23 mouse cellular contexts compared by ENCODE assay signal in the genomic region with DNA sequence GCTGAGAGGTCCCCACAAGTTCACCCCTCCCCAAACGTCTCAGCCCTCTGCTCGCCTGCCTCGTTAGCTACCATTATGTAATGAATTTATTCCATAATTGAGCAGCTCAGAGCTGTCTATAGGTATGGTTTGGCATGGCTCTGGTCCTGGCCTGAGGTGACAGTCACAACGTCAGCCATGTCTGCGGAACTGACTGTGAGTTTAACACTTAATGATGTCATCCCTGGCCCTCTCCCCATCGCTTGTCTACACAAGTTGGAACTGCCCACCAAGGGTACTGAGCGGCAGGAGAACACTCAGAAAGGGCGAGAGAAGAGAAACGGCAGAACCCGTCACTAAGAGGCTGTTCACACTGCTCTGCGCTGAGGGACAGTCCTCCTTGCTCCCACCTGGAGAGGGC. TPM values are rescaled to one million over a fixed set of nuclear protein-coding genes. Genes with fewer than 3 reads are reported as not detected.
DNase-seq lines count a peak whose midpoint lies in the region; ATAC-seq and TF ChIP-seq lines count a peak whose summit lies in the region.
"Had no signal": no experiment of that assay in that cellular context is flagged by ENCODE, and none has a peak within 500 bp of the region (broad histone marks: within the 10 kb centered on the region; RNA-seq: fewer than 3 reads in every experiment).

No protein-coding gene starts in this region.

- no peak overlapping the region for H3K9ac ChIP-seq in forebrain, embryonic 14.5 days (ENCODE audit: low read length)
- H3K9ac ChIP-seq in forebrain, embryonic 11.5 days (ENCODE audit: low read length) = no peak overlapping the region
- no peak overlapping the region for H3K9ac ChIP-seq in heart, embryonic 13.5 days
- no peak overlapping the region for H3K9ac ChIP-seq in forebrain, postnatal 0 days
- H3K9ac ChIP-seq: embryonic facial prominence, embryonic 15.5 days; heart, embryonic 12.5 days; hindbrain, embryonic 13.5 days had no signal

- no peak for TF ChIP-seq POLR2A in brain, embryonic 14.5 days (IDR thresholded peaks at IDR 0.05; ENCODE audit: borderline replicate concordance, extremely low read depth, insufficient read depth, insufficient read length, poor library complexity, severe bottlenecking)

- H3K9me3 ChIP-seq in forebrain, embryonic 14.5 days (replicated peaks; ENCODE audit: control insufficient read depth, low read length) = no peaks in the 10 kb centered on the region
- H3K9me3 ChIP-seq in forebrain, embryonic 11.5 days (ENCODE audit: control insufficient read depth, low read length) = no peaks in the 10 kb centered on the region
- H3K9me3 ChIP-seq in heart, embryonic 13.5 days = no peaks in the 10 kb centered on the region
- no peaks in the 10 kb centered on the region for H3K9me3 ChIP-seq in forebrain, postnatal 0 days (ENCODE audit: low read length)
- H3K9me3 ChIP-seq: embryonic facial prominence, embryonic 15.5 days; heart, embryonic 12.5 days; hindbrain, embryonic 13.5 days had no signal

- no peak overlapping the region for H3K4me2 ChIP-seq in forebrain, embryonic 14.5 days (ENCODE audit: low read length)
- no peak overlapping the region for H3K4me2 ChIP-seq in forebrain, embryonic 11.5 days (ENCODE audit: low read depth, low read length, severe bottlenecking)
- no peak overlapping the region for H3K4me2 ChIP-seq in heart, embryonic 13.5 days
- H3K4me2 ChIP-seq in forebrain, postnatal 0 days (ENCODE audit: low read depth) = no peak overlapping the region
- H3K4me2 ChIP-seq: embryonic facial prominence, embryonic 15.5 days; heart, embryonic 12.5 days; hindbrain, embryonic 13.5 days had no signal

- no peaks in the 10 kb centered on the region for H3K36me3 ChIP-seq in forebrain, embryonic 14.5 days (ENCODE audit: control insufficient read depth, insufficient read depth, low read length)
- no peaks in the 10 kb centered on the region for H3K36me3 ChIP-seq in forebrain, embryonic 11.5 days (ENCODE audit: control insufficient read depth, insufficient read depth, low read length)
- no peaks in the 10 kb centered on the region for H3K36me3 ChIP-seq in heart, embryonic 13.5 days
- no peaks in the 10 kb centered on the region for H3K36me3 ChIP-seq in forebrain, postnatal 0 days (ENCODE audit: insufficient read depth)
- H3K36me3 ChIP-seq: embryonic facial prominence, embryonic 15.5 days; heart, embryonic 12.5 days; hindbrain, embryonic 13.5 days had no signal

- WGBS in forebrain, embryonic 14.5 days = 48% methylated on average over 11 of the region's 11 CpGs
- 78% methylated on average over 11 of the region's 11 CpGs for WGBS in forebrain, embryonic 11.5 days
- WGBS in heart, embryonic 13.5 days = 48% methylated on average over 11 of the region's 11 CpGs
- WGBS in forebrain, postnatal 0 days = 45% methylated on average over 11 of the region's 11 CpGs

- DNase-seq in forebrain, embryonic 14.5 days (ENCODE audit: low spot score) = peak; percentile 48
- no peak for DNase-seq in forebrain, embryonic 11.5 days (ENCODE audit: low spot score)
- DNase-seq in heart, postnatal 14 days = no peak
- peak; percentile 63 for DNase-seq in brain, embryonic 14.5 days (ENCODE audit: low read depth)
- DNase-seq in forebrain, postnatal 0 days = no peak
- DNase-seq: adrenal gland, postnatal 14 days; cerebellum, adult 18-20 months; cerebellum, adult 9-11 months; embryo, embryonic 11 days; gastrocnemius, adult 2 months; gastrocnemius, postnatal 36 days; heart, adult 2 months; kidney, adult 11 months; kidney, adult 9 months had no signal

- no peaks in the 10 kb centered on the region for H3K27me3 ChIP-seq in forebrain, embryonic 14.5 days (replicated peaks; ENCODE audit: control insufficient read depth, insufficient read depth, low read length)
- no peaks in the 10 kb centered on the region for H3K27me3 ChIP-seq in forebrain, embryonic 11.5 days (ENCODE audit: control insufficient read depth, insufficient read depth, low read length)
- H3K27me3 ChIP-seq in heart, embryonic 13.5 days (replicated peaks) = peaks cover 99% of the 10 kb centered on the region
- H3K27me3 ChIP-seq in forebrain, postnatal 0 days (ENCODE audit: insufficient read depth, low read length) = no peaks in the 10 kb centered on the region
- H3K27me3 ChIP-seq: CH12.LX; embryonic facial prominence, embryonic 15.5 days; hindbrain, embryonic 13.5 days; Patski had no signal

- H3K27ac ChIP-seq in forebrain, embryonic 14.5 days (ENCODE audit: low read depth, low read length) = no peak overlapping the region
- H3K27ac ChIP-seq in forebrain, embryonic 11.5 days (ENCODE audit: low read depth, low read length) = no peak overlapping the region
- H3K27ac ChIP-seq in heart, embryonic 13.5 days (replicated peaks) = no peak overlapping the region
- no peak overlapping the region for H3K27ac ChIP-seq in forebrain, postnatal 0 days (ENCODE audit: low read depth, low read length)
- H3K27ac ChIP-seq: embryonic facial prominence, embryonic 15.5 days; gastrocnemius, adult 2 months; heart, adult 2 months; hindbrain, embryonic 13.5 days; hindbrain, postnatal 0 days had no signal

- TF ChIP-seq CTCF in brain, embryonic 14.5 days (IDR thresholded peaks at IDR 0.05; ENCODE audit: borderline replicate concordance, extremely low read depth, insufficient read depth, insufficient read length) = no peak
- TF ChIP-seq CTCF in forebrain, postnatal 0 days (IDR thresholded peaks at IDR 0.05; ENCODE audit: low read depth) = no peak

- no peak overlapping the region for H3K4me3 ChIP-seq in forebrain, embryonic 14.5 days (ENCODE audit: low read depth, low read length)
- no peak overlapping the region for H3K4me3 ChIP-seq in forebrain, embryonic 11.5 days (ENCODE audit: low read depth, low read length)
- H3K4me3 ChIP-seq in heart, embryonic 13.5 days = no peak overlapping the region
- H3K4me3 ChIP-seq in forebrain, postnatal 0 days (ENCODE audit: low read depth, low read length) = no peak overlapping the region
- H3K4me3 ChIP-seq: embryonic facial prominence, embryonic 15.5 days; erythroblast, embryonic 14.5 days; gastrocnemius, adult 2 months; heart, adult 2 months; heart, embryonic 12.5 days; hindbrain, embryonic 13.5 days had no signal

- H3K4me1 ChIP-seq in forebrain, embryonic 14.5 days (ENCODE audit: control insufficient read depth, insufficient read depth, low read length) = no peaks in the 10 kb centered on the region; the same call in 1 of the 2 replicates
- no peaks in the 10 kb centered on the region for H3K4me1 ChIP-seq in forebrain, embryonic 11.5 days (replicated peaks; ENCODE audit: control insufficient read depth, insufficient read depth, low read length)
- peaks cover 15% of the 10 kb centered on the region for H3K4me1 ChIP-seq in heart, embryonic 13.5 days
- no peaks in the 10 kb centered on the region for H3K4me1 ChIP-seq in forebrain, postnatal 0 days (ENCODE audit: insufficient read depth)
- H3K4me1 ChIP-seq: hindbrain, embryonic 13.5 days had no signal

- ATAC-seq in forebrain, embryonic 14.5 days = peak; percentile 60
- no peak for ATAC-seq in forebrain, embryonic 11.5 days (replicated peaks; ENCODE audit: low FRiP score)
- ATAC-seq in heart, embryonic 13.5 days (ENCODE audit: extremely low read depth, insufficient number of reproducible peaks, low FRiP score, low TSS enrichment) = 0 out of 2 replicates have a peak, but pooled peaks have one; percentile 12
- ATAC-seq in forebrain, postnatal 0 days = peak; percentile 18; the same call in 1 of the 2 replicates
- ATAC-seq: activated CD4-positive, CD25-positive, alpha-beta regulatory T cell, adult 4 months; hindbrain, postnatal 0 days; Patski had no signal

- intact Hi-C loops in heart, postnatal 14 days (cut with DNase I) = no loop called here

RNA-seq across cellular contexts. Expression of gene Kras, which starts 45.1 kb away (rescaled TPM):
- 120 and 133 TPM in 2 replicates for polyA plus RNA-seq in forebrain, embryonic 14.5 days (2014; fragmentation: Nextera tagmentation; extraction: Ambion mirVana)
- polyA plus RNA-seq in forebrain, embryonic 11.5 days (2014; fragmentation: Nextera tagmentation; extraction: Ambion mirVana) = 134 and 144 TPM in 2 replicates
- polyA plus RNA-seq in heart, embryonic 13.5 days (2015; fragmentation: Nextera tagmentation; extraction: Ambion mirVana) = 33.9 and 39.9 TPM in 2 replicates
- 10 to 100 TPM; 37.6 to 37.9 TPM for total RNA-seq in heart, postnatal 14 days (2021)
- 54.3 and 57.5 TPM in 2 replicates for polyA plus RNA-seq in brain, embryonic 14.5 days (2012; rRNA removed)
- total RNA-seq in forebrain, postnatal 0 days (2014; rRNA removed) = 41.3 and 47.6 TPM in 2 replicates
- polyA plus RNA-seq in forebrain, postnatal 0 days (2015; fragmentation: Nextera tagmentation; extraction: Ambion mirVana) = 82.8 and 92.1 TPM in 2 replicates

Comparison
In these comparisons a context has a peak if more than half of its experiments do, and no peak if none do; other contexts are left out.
1. DNase-seq: peak in forebrain, embryonic 14.5 days (single experiment) and brain, embryonic 14.5 days (single experiment); none in forebrain, embryonic 11.5 days (single experiment), heart, postnatal 14 days (0 of 2) and forebrain, postnatal 0 days (single experiment).